ENCODE assay signal across 8 mouse cellular contexts in the genomic region with DNA sequence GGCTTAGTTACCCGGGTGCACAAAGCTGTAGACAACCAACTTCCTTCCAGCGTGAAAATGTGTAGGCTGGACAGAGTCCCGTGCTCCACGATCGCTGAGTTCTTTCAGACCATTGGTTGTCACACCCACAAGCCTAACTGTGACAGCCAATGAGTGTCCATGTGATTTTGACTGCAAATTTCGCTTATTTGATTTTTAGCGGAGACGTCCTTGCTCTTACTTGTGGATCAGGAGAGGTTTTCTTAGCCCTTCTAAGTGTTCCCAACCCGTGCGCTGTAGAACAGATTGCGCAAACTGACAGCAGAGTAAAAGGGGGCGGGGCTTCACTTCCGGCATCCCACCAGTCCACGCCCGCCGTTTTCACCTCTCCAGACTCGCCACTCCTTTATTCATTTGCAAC. TPM values are rescaled to one million over a fixed set of nuclear protein-coding genes. Genes with fewer than 3 reads are reported as not detected.
DNase-seq lines count a peak whose midpoint lies in the region; ATAC-seq lines count a peak whose summit lies in the region.

No protein-coding gene starts in this region.

- H3K27me3 ChIP-seq in heart, embryonic 12.5 days (replicated peaks) = peaks cover 23% of the 10 kb centered on the region
- peaks cover 15% of the 10 kb centered on the region for H3K27me3 ChIP-seq in stomach, embryonic 16.5 days (ENCODE audit: control insufficient read depth, insufficient read depth, low read length)

- no peak for DNase-seq in frontal cortex, postnatal 25 days (ENCODE audit: low spot score in 2 of 2)
- DNase-seq in adrenal gland, postnatal 25 days = peak; percentile 39
- peak; percentile 59 for DNase-seq in kidney, postnatal 10 days
- DNase-seq in lung, postnatal 36 days = peak; percentile 84
- DNase-seq in c-Kit-positive CD71-positive TER-119-positive erythroid progenitor cells, embryonic 14.5 days (ENCODE audit: low spot score) = no peak

- H3K9me3 ChIP-seq in heart, embryonic 12.5 days (replicated peaks) = no peaks in the 10 kb centered on the region
- no peaks in the 10 kb centered on the region for H3K9me3 ChIP-seq in stomach, embryonic 16.5 days (replicated peaks; ENCODE audit: control insufficient read depth, low read length)

- no peak overlapping the region for H3K9ac ChIP-seq in heart, embryonic 12.5 days
- peak overlapping the region; percentile 44; the same call in 1 of the 2 replicates for H3K9ac ChIP-seq in stomach, embryonic 16.5 days (ENCODE audit: low read length)

- ATAC-seq in frontal cortex, adult (ENCODE audit: low TSS enrichment) = peak; percentile 73; the same call in 1 of the 2 replicates
- peak; percentile 60 for ATAC-seq in heart, embryonic 12.5 days (ENCODE audit: insufficient number of reproducible peaks, low FRiP score)
- no peak for ATAC-seq in stomach, embryonic 16.5 days (ENCODE audit: insufficient read depth, low FRiP score)

- H3K36me3 ChIP-seq in heart, embryonic 12.5 days = no peaks in the 10 kb centered on the region
- H3K36me3 ChIP-seq in stomach, embryonic 16.5 days (ENCODE audit: control insufficient read depth, insufficient read depth, low read length) = no peaks in the 10 kb centered on the region

- peak overlapping the region; percentile 70 for H3K4me2 ChIP-seq in heart, embryonic 12.5 days
- peak overlapping the region; percentile 61 for H3K4me2 ChIP-seq in stomach, embryonic 16.5 days (ENCODE audit: low read depth, low read length)

- H3K4me3 ChIP-seq in heart, embryonic 12.5 days = peak overlapping the region; percentile 44
- peak overlapping the region; percentile 38 for H3K4me3 ChIP-seq in stomach, embryonic 16.5 days (replicated peaks; ENCODE audit: low read length)

- H3K4me1 ChIP-seq in heart, embryonic 12.5 days (replicated peaks) = peaks cover 31% of the 10 kb centered on the region
- H3K4me1 ChIP-seq in stomach, embryonic 16.5 days (ENCODE audit: control insufficient read depth, insufficient read depth, low read length) = peaks cover 4% of the 10 kb centered on the region

- 4% methylated on average over 17 of the region's 17 CpGs for WGBS in heart, embryonic 12.5 days
- WGBS in stomach, embryonic 16.5 days = 4% methylated on average over 17 of the region's 17 CpGs

- H3K27ac ChIP-seq in heart, embryonic 12.5 days (ENCODE audit: poor library complexity, severe bottlenecking) = peak overlapping the region; percentile 4; the same call in 1 of the 2 replicates
- no peak overlapping the region for H3K27ac ChIP-seq in stomach, embryonic 16.5 days (ENCODE audit: low read length)

RNA-seq across cellular contexts. Expression of a gene that starts 4.6 kb away (rescaled TPM):
- not detected in 2 replicates for total RNA-seq in adrenal gland, postnatal 25 days (2021)
- 5.4 and 6.2 TPM in 2 replicates for polyA plus RNA-seq in heart, embryonic 12.5 days (2016; fragmentation: Nextera tagmentation; extraction: Ambion mirVana)
- polyA plus RNA-seq in stomach, embryonic 16.5 days (2015; fragmentation: Nextera tagmentation; extraction: Ambion mirVana) = 39.3 and 44.0 TPM in 2 replicates

RNA-seq across cellular contexts. Expression of a gene that starts 45.5 kb away (rescaled TPM):
- 0.24 TPM in 1 of 2 replicates, not detected in the other for total RNA-seq in adrenal gland, postnatal 25 days (2021)
- polyA plus RNA-seq in heart, embryonic 12.5 days (2016; fragmentation: Nextera tagmentation; extraction: Ambion mirVana) = 0.24 TPM in 1 of 2 replicates, not detected in the other
- 0.37 TPM in 1 of 2 replicates, not detected in the other for polyA plus RNA-seq in stomach, embryonic 16.5 days (2015; fragmentation: Nextera tagmentation; extraction: Ambion mirVana)

RNA-seq across cellular contexts. Expression of a gene that starts 45.5 kb away (rescaled TPM):
- total RNA-seq in adrenal gland, postnatal 25 days (2021) = 72.9 and 75.5 TPM in 2 replicates
- 83.6 and 89.1 TPM in 2 replicates for polyA plus RNA-seq in heart, embryonic 12.5 days (2016; fragmentation: Nextera tagmentation; extraction: Ambion mirVana)
- 70.4 and 73.5 TPM in 2 replicates for polyA plus RNA-seq in stomach, embryonic 16.5 days (2015; fragmentation: Nextera tagmentation; extraction: Ambion mirVana)

Comparison
In these comparisons a context has a peak if more than half of its experiments do, and no peak if none do; other contexts are left out.
1. DNase-seq: peak in adrenal gland, postnatal 25 days (single experiment), kidney, postnatal 10 days (single experiment) and lung, postnatal 36 days (single experiment); none in frontal cortex, postnatal 25 days (0 of 2) and c-Kit-positive CD71-positive TER-119-positive erythroid progenitor cells, embryonic 14.5 days (single experiment).